Mouse (Mus musculus): ENCODE measurements at regions not wholly inside any gene's neighbourhood (a gene's known extent, or its start where the extent isn't known, plus 50 kb on each side); places are given as distances from the start of the nearest gene placed in this dataset.

- H3K4me3 ChIP-seq (ENCODE audit: insufficient read depth, low read depth, low read length), result no peak overlapping the region
- H3K27ac ChIP-seq (replicated peaks; ENCODE audit: low read depth, low read length), result no peak overlapping the region
- H3K4me1 ChIP-seq (ENCODE audit: control insufficient read depth, insufficient read depth, insufficient read length, low read length), result no peaks in the 10 kb centered on the region
Measured at GRCm38 (mm10) chr2:169108037-169108436, 152.7 kb upstream of the Zfp64 start.

GRCm38 (mm10) chr2:169101506-169102261 is 146.3 kb upstream of the Zfp64 start:
- Histone ChIP-seq H3K27ac (replicated peaks; ENCODE audit: low read depth, low read length) (no peak overlapping the region), H3K4me3 (ENCODE audit: insufficient read depth, low read depth, low read length) (no peak overlapping the region), H3K4me1 (ENCODE audit: control insufficient read depth, insufficient read depth, insufficient read length, low read length) (no peaks in the 10 kb centered on the region)

DNA sequence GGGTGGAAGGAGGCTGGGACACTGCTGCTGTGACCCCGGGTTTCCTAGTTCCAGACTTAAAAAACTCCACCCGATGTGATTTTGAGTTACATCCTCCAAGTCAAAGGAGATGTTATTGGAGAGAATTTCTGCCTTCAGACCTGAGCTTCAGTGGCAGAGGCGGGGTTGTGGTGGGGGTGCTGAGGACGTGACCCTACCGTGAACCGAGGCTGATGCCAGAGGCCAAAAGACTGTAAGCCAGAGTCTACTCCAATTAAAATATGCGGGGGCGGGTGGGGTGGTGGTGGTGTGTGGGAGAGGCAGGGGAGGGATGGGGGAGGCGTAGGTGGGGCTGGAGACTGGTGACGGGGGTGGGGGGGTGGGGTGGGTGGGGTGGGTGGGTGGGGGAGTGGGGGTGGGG is 145.1 kb upstream of the Zfp64 start:
- H3K27ac ChIP-seq (replicated peaks; ENCODE audit: low read depth, low read length), result no peak overlapping the region
- no peaks in the 10 kb centered on the region for H3K4me1 ChIP-seq (ENCODE audit: control insufficient read depth, insufficient read depth, insufficient read length, low read length)
- no peak overlapping the region for H3K4me3 ChIP-seq (ENCODE audit: insufficient read depth, low read depth, low read length)

- Histone ChIP-seq H3K4me3 (ENCODE audit: insufficient read depth, low read depth, low read length) (no peak overlapping the region), H3K4me1 (ENCODE audit: control insufficient read depth, insufficient read depth, insufficient read length, low read length) (no peaks in the 10 kb centered on the region), H3K27ac (replicated peaks; ENCODE audit: low read depth, low read length) (no peak overlapping the region)
Measured at GRCm38 (mm10) chr2:169099678-169100077, 144.3 kb upstream of the Zfp64 start.

GRCm38 (mm10) chr2:169098591-169098990 is 143.2 kb upstream of the Zfp64 start:
- Histone ChIP-seq H3K27ac (replicated peaks; ENCODE audit: low read depth, low read length) (no peak overlapping the region), H3K4me1 (ENCODE audit: control insufficient read depth, insufficient read depth, insufficient read length, low read length) (no peaks in the 10 kb centered on the region), H3K4me3 (ENCODE audit: insufficient read depth, low read depth, low read length) (no peak overlapping the region)

DNA sequence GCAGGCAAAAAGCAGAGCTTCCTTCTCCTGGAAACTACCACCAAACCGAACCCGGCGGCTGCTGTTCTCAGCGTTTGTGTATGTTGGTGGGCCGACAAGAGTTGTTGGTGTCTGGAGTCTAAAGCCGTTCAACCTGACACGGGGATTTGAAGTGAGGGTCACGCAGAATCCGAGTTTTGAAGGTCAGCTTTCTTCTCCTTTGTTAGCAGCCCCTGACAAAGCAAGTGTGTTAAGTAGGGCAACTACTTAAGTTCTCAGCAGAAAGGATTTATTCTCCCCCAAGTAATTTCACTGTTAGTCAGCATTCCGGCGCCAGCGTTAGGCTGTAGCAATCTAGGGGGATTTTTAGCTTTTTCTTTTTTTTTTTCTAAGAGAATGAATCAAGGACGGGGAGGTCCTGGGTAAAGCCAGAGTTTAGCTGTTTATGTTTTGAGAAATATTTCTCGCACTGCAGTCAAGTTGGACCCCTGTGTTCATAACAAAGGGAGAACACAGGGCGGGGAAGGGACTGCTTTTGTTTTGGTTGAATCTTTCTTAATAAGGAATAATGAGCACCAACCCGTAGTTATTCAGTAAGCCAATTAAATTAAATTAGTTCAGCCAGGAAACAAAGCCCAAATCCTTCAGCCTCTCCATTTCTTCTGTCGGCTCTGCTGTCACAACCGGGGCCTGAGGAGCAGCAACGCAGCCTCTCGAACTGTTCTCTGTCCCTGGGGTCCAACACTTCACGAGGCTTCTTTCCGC is 138.8 kb upstream of the Zfp64 start:
- no peaks in the 10 kb centered on the region for H3K4me1 ChIP-seq (ENCODE audit: control insufficient read depth, insufficient read depth, insufficient read length, low read length)
- H3K4me3 ChIP-seq (ENCODE audit: insufficient read depth, low read depth, low read length), result no peak overlapping the region
- H3K27ac ChIP-seq (replicated peaks; ENCODE audit: low read depth, low read length), result no peak overlapping the region

GRCm38 (mm10) chr2:169090256-169090655 is 134.9 kb upstream of the Zfp64 start:
- Histone ChIP-seq H3K4me3 (ENCODE audit: insufficient read depth, low read depth, low read length) (no peak overlapping the region), H3K27ac (replicated peaks; ENCODE audit: low read depth, low read length) (no peak overlapping the region), H3K4me1 (ENCODE audit: control insufficient read depth, insufficient read depth, insufficient read length, low read length) (no peaks in the 10 kb centered on the region)

GRCm38 (mm10) chr2:169088870-169089484 is 133.6 kb upstream of the Zfp64 start:
- H3K27ac ChIP-seq (replicated peaks; ENCODE audit: low read depth, low read length), result no peak overlapping the region
- H3K4me3 ChIP-seq (ENCODE audit: insufficient read depth, low read depth, low read length), result no peak overlapping the region
- H3K4me1 ChIP-seq (ENCODE audit: control insufficient read depth, insufficient read depth, insufficient read length, low read length), result no peaks in the 10 kb centered on the region

DNA sequence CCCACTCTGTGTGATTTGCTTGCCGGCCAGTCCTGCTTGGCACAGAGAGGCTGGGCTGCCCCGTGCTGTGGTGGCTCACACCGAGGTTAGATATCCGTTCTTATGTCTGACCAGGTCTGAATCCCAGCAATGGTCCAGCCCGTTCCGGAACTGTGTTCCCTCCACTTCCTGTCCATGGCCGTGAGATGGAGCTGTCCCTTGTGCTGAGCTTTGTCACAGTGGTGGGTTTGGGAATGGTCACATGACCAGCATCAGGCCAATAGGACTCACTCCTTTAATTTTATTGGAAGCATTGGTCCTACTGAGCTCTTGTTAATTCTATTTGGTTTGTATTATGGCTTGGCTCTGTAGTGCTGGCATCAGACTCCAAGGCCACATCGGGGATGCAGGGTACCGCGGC is 132.9 kb upstream of the Zfp64 start:
- Histone ChIP-seq H3K4me3 (ENCODE audit: insufficient read depth, low read depth, low read length) (no peak overlapping the region), H3K27ac (replicated peaks; ENCODE audit: low read depth, low read length) (no peak overlapping the region), H3K4me1 (ENCODE audit: control insufficient read depth, insufficient read depth, insufficient read length, low read length) (no peaks in the 10 kb centered on the region)

DNA sequence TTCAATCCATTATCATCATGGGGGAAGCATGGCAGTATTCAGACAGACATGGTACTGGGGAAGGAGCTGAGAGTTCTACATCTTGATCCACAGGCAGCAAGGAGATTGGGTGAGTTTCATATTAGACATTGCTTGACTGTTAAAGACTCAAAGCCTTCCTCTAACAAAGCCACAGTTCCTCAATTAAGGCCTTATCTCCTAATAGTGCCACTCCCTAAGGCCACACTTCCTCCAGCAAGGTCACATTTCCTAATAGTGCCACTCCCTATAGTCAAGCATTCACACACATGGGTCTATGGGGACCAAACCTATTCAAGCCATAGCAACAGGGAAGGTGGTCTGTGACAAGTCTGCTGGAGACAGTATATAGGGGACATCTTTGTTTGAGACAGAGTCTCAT is 115.9 kb upstream of the Zfp64 start:
- no peak overlapping the region for H3K27ac ChIP-seq (replicated peaks; ENCODE audit: low read depth, low read length)
- H3K4me3 ChIP-seq (ENCODE audit: insufficient read depth, low read depth, low read length), result no peak overlapping the region
- H3K4me1 ChIP-seq (ENCODE audit: control insufficient read depth, insufficient read depth, insufficient read length, low read length), result no peaks in the 10 kb centered on the region

GRCm38 (mm10) chr2:169065166-169065698 is 109.8 kb upstream of the Zfp64 start:
- Histone ChIP-seq H3K27ac (replicated peaks; ENCODE audit: low read depth, low read length) (no peak overlapping the region), H3K4me1 (ENCODE audit: control insufficient read depth, insufficient read depth, insufficient read length, low read length) (no peaks in the 10 kb centered on the region)

GRCm38 (mm10) chr2:169061520-169061919 is 106.1 kb upstream of the Zfp64 start:
- Histone ChIP-seq H3K4me1 (ENCODE audit: control insufficient read depth, insufficient read depth, insufficient read length, low read length) (no peaks in the 10 kb centered on the region), H3K4me3 (ENCODE audit: insufficient read depth, low read depth, low read length) (0 out of 2 replicates have a peak overlapping the region, but pooled peaks have one; percentile 20), H3K27ac (replicated peaks; ENCODE audit: low read depth, low read length) (no peak overlapping the region)

More at GRCm38 (mm10) chr2:169065166-169065698, 109.8 kb upstream of the Zfp64 start:
- no peak overlapping the region for H3K4me3 ChIP-seq (ENCODE audit: insufficient read depth, low read depth, low read length)

DNA sequence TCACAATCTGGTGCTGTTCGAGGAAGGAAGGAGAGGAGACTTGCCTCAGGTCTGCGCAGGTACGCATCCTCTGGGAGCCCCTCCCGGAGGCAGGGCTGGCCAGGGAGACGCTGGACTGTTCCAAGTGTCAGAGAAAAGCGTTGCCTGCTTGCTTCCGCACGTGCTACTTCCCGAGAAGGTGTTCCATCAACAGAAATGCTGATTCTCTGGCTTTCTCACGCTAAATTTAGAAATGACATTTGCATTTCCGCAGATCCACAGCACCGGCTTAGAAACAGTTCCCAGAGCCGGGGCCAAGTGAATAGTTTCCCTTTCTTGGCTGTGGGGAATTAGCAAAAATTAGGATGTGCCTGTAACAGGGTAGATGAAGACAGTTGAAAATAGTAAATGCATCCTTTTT is 105.1 kb upstream of the Zfp64 start:
- Histone ChIP-seq H3K4me1 (ENCODE audit: control insufficient read depth, insufficient read depth, insufficient read length, low read length) (no peaks in the 10 kb centered on the region), H3K27ac (replicated peaks; ENCODE audit: low read depth, low read length) (no peak overlapping the region), H3K4me3 (ENCODE audit: insufficient read depth, low read depth, low read length) (no peak overlapping the region)

DNA sequence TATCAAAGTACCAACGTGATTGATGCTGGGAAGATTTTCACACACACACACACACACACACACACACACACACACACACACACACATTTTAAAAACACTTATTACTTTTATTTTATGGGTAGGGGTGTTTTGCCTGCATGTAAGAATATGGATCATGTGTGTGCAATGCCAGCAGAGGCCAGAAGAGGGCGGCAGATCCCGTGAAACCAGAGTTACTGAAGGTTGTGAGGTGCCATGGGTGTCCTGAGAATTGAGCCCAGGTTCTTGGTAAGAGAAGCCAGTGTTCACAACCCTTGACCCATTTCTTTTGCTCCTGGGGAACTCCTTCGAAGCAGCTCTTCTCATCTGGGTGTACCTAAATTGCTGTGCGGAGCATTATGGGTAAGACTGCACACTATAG is 102.4 kb upstream of the Zfp64 start:
- Histone ChIP-seq H3K4me1 (ENCODE audit: control insufficient read depth, insufficient read depth, insufficient read length, low read length) (no peaks in the 10 kb centered on the region), H3K27ac (replicated peaks; ENCODE audit: low read depth, low read length) (no peak overlapping the region), H3K4me3 (ENCODE audit: insufficient read depth, low read depth, low read length) (no peak overlapping the region)

DNA sequence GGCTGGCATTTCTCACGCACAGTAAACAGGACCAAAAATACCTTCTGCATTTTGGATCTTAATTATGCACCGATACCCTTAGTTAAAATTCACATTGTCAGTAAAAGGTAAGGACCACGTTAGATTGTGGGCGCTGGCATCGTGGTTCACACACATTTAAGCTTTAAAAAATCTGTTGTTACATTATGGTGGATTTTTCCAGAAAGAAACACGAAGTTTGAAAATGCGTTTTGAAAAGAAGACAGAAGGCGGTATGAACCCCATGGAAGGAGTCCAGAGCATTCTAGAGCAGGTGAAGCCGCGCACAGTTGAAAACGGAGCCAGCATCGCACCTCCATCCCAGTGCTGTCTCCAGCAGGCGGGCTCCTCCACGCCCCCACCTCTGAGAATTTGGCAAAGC is 94.6 kb upstream of the Zfp64 start:
- Histone ChIP-seq H3K4me3 (ENCODE audit: insufficient read depth, low read depth, low read length) (no peak overlapping the region), H3K4me1 (ENCODE audit: control insufficient read depth, insufficient read depth, insufficient read length, low read length) (no peaks in the 10 kb centered on the region), H3K27ac (replicated peaks; ENCODE audit: low read depth, low read length) (no peak overlapping the region)
